Mouse (Mus musculus) embryonic facial prominence, embryonic 10.5 days (tissue): ENCODE measurements around the gene Eif3c. TPM values are rescaled to one million over a fixed set of nuclear protein-coding genes. Genes with fewer than 3 reads are reported as not detected.

Experiments
- DNase-seq: peaks from one replicate; pipeline ENCODE4 v3.0.0-alpha.2; 2017; ENCODE audit warnings: low spot score
- H3K27ac ChIP-seq: fragments of 300-500 bp; sonication (generic); replicated peaks from 2 replicates; pipeline ENCODE4 v1.5.1; 2016; ENCODE audit warnings: mild to moderate bottlenecking
- H3K27me3 ChIP-seq: fragments of 300-500 bp; sonication (generic); replicated peaks from 2 replicates; pipeline ENCODE4 v1.6.1; 2016; ENCODE audit warnings: low read depth, mild to moderate bottlenecking; ENCODE audit not compliant: poor library complexity, severe bottlenecking
- H3K36me3 ChIP-seq: fragments of 300-500 bp; sonication (generic); replicated peaks from 2 replicates; pipeline ENCODE4 v1.6.1; 2016; ENCODE audit warnings: mild to moderate bottlenecking, moderate library complexity
- H3K4me1 ChIP-seq: fragments of 300-500 bp; sonication (generic); 2 replicates; pipeline ENCODE4 v1.6.1; 2016
- H3K4me3 ChIP-seq: fragments of 300-500 bp; sonication (generic); 2 replicates; pipeline ENCODE4 v1.5.1; 2016; ENCODE audit warnings: mild to moderate bottlenecking, moderate library complexity
- H3K9me3 ChIP-seq: fragments of 300-500 bp; sonication (generic); 2 replicates; pipeline ENCODE4 v1.6.1; 2016; ENCODE audit warnings: mild to moderate bottlenecking
- WGBS: fragments of 180-500 bp; shearing (Covaris S2); methylation state at CpG from one replicate; pipeline ENCODE4 v1.1.7; 2016; 5-methylcytosine and 5-hydroxymethylcytosine counted together
- polyA plus RNA-seq: library from polyadenylated mRNA; unstranded; fragments of >200 nt; fragmentation: Nextera tagmentation; extraction: Ambion mirVana; gene quantifications from 2 replicates; pipeline ENCODE4 v1.2.1, GENCODE M21; 2016

Gene Eif3c
- polyA plus RNA-seq, 1 experiment from 2014 or later = 224 TPM

GRCm38 (mm10) chr7:126586839-126587238, 20.6 kb upstream of the Eif3c start:
- Histone ChIP-seq H3K4me3 (no peak overlapping the region), H3K27me3 (peaks cover 45% of the 10 kb centered on the region), H3K36me3 (no peaks in the 10 kb centered on the region), H3K9me3 (no peaks in the 10 kb centered on the region), H3K27ac (no peak overlapping the region), H3K4me1 (peaks cover 35% of the 10 kb centered on the region)
- DNase-seq = no peak
- WGBS = 66% methylated on average over 8 of the region's 8 CpGs

- peaks cover 45% of the 10 kb centered on the region for H3K27me3 ChIP-seq
- H3K9me3 ChIP-seq = no peaks in the 10 kb centered on the region
- H3K4me3 ChIP-seq = no peak within 1 kb of the TSS
- no peak for DNase-seq
- WGBS = 76% methylated on average over 6 of the region's 6 CpGs
- H3K4me1 ChIP-seq = peaks cover 36% of the 10 kb centered on the region
- H3K36me3 ChIP-seq = no peaks in the 10 kb centered on the region
- no peak within 1 kb of the TSS for H3K27ac ChIP-seq
Measured at GRCm38 (mm10) chr7:126585717-126586116, 19.5 kb upstream of the Eif3c start, which contains the start of gene Cln3. Cln3 (minus strand) TSS chr7:126585817.

DNA sequence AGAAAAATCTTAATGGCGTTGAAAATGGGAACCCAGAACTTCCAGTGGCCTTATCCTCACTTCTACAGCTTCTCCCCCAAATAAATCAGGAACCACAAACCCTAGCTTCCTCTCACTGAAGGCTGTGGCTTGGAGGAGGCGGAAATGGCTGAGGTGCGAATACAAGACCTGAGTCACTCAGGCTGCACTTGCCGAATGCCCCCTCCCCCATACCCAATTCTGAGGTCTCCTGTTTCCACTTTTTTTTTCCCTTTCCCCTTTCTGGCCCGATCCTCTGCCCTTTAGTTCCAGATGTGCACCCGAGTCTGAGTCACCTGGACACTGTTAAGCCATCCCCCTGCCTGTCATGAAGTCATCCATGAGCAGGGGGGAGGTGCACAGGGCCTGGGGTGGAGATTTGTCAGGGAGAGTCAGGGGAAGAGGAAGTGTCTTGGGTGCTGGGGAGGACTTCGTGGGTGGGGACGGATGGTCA, 18.3 kb upstream of the Eif3c start, which contains the start of gene Apobr:
Gene Apobr, plus strand, starts transcription at position 437 of the 472 bp plus-strand sequence.
- Histone ChIP-seq H3K4me1 (peaks cover 36% of the 10 kb centered on the region), H3K36me3 (no peaks in the 10 kb centered on the region), H3K27ac (peak within 1 kb of the TSS; percentile 91), H3K27me3 (peaks cover 45% of the 10 kb centered on the region), H3K9me3 (no peaks in the 10 kb centered on the region), H3K4me3 (peak within 1 kb of the TSS; percentile 69)
- 75% methylated on average over 8 of the region's 8 CpGs for WGBS
- DNase-seq = no peak

DNA sequence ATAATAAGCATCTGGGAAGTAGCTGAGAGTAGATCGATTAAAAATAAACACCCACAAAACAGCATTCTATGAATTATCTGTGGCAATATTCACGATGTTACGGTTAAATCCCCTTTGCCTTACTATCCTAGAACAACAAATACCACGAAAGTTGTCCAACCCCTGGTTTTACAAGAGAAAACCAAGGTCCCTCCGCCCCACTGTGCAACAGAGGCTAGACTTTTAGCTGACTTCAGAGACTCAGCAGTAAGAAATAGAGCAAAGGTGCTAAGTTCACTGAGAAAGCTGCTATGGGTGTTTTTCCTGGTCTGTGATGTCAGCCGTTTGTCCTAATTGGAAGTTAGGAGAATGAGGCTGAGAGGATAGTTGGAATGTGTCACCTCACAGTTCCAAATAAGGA, 17.6 kb upstream of the Eif3c start:
- DNase-seq = no peak
- 67% methylated on average over 6 of the region's 6 CpGs for WGBS
- peak overlapping the region; percentile 91 for H3K27ac ChIP-seq

DNA sequence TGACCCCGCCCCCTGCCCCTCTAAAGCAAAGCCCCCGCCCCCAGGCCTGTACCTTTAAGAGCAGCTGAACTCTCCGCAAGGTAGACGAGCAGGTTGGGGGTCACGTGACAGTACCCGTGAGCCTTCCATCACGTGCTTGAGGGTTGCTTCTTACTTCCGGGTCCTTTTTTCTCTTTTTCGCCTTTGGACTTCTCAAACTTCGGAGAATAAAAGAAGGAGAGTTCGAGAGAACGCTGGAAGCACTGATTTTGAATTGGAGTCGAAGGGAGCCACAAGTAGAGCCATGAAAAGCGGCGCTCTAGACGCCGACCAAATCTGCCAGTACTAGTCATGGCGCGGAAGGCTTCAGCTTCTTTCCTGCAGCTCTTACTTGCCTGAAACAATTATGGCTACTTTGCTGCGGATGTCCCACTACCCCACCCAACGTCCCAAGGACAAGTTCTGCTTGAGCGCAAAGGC, 17.1 kb upstream of the Eif3c start:
- H3K4me3 ChIP-seq = peak overlapping the region; percentile 69
- H3K36me3 ChIP-seq = peaks cover 8% of the 10 kb centered on the region; the same call in 1 of the 2 replicates
- H3K4me1 ChIP-seq = peaks cover 36% of the 10 kb centered on the region
- peak overlapping the region; percentile 91 for H3K27ac ChIP-seq
- 1% methylated on average over 22 of the region's 22 CpGs for WGBS
- peak; percentile 91 for DNase-seq
- peaks cover 40% of the 10 kb centered on the region for H3K27me3 ChIP-seq
- no peaks in the 10 kb centered on the region for H3K9me3 ChIP-seq

More for the DNA sequence above, 17.6 kb upstream of the Eif3c start:
- Histone ChIP-seq H3K4me1 (peaks cover 38% of the 10 kb centered on the region), H3K4me3 (peak overlapping the region; percentile 69), H3K27me3 (peaks cover 44% of the 10 kb centered on the region), H3K9me3 (no peaks in the 10 kb centered on the region), H3K36me3 (peaks cover 4% of the 10 kb centered on the region; the same call in 1 of the 2 replicates)

- peak overlapping the region; percentile 69 for H3K4me3 ChIP-seq
- 2% methylated on average over 20 of the region's 20 CpGs for WGBS
- H3K27ac ChIP-seq = peak overlapping the region; percentile 91
Measured at GRCm38 (mm10) chr7:126582759-126583158, 16.5 kb upstream of the Eif3c start.

GRCm38 (mm10) chr7:126581661-126582060, 15.4 kb upstream of the Eif3c start:
- Histone ChIP-seq H3K27ac (no peak overlapping the region), H3K27me3 (peaks cover 24% of the 10 kb centered on the region), H3K4me1 (peaks cover 21% of the 10 kb centered on the region), H3K9me3 (no peaks in the 10 kb centered on the region), H3K4me3 (no peak overlapping the region), H3K36me3 (peaks cover 19% of the 10 kb centered on the region; the same call in 1 of the 2 replicates)
- 92% methylated on average over 6 of the region's 6 CpGs for WGBS
- no peak for DNase-seq

More at GRCm38 (mm10) chr7:126582759-126583158, 16.5 kb upstream of the Eif3c start:
- H3K4me1 ChIP-seq = peaks cover 31% of the 10 kb centered on the region
- H3K36me3 ChIP-seq = peaks cover 11% of the 10 kb centered on the region; the same call in 1 of the 2 replicates
- DNase-seq = peak; percentile 67
- peaks cover 35% of the 10 kb centered on the region for H3K27me3 ChIP-seq
- H3K9me3 ChIP-seq = no peaks in the 10 kb centered on the region

- Histone ChIP-seq H3K36me3 (peaks cover 30% of the 10 kb centered on the region), H3K4me3 (no peak overlapping the region), H3K9me3 (no peaks in the 10 kb centered on the region), H3K27me3 (no peaks in the 10 kb centered on the region), H3K27ac (no peak overlapping the region), H3K4me1 (peaks cover 20% of the 10 kb centered on the region)
- DNase-seq = peak; percentile 57
- 53% methylated on average over 8 of the region's 8 CpGs for WGBS
Measured at GRCm38 (mm10) chr7:126579172-126579571, 13.0 kb upstream of the Eif3c start.

GRCm38 (mm10) chr7:126576946-126577345, 10.7 kb upstream of the Eif3c start:
- Histone ChIP-seq H3K4me1 (peaks cover 4% of the 10 kb centered on the region; the same call in 1 of the 2 replicates), H3K4me3 (no peak overlapping the region), H3K27me3 (no peaks in the 10 kb centered on the region), H3K9me3 (no peaks in the 10 kb centered on the region), H3K36me3 (peaks cover 48% of the 10 kb centered on the region), H3K27ac (no peak overlapping the region)
- 51% methylated on average over 8 of the region's 8 CpGs for WGBS
- peak; percentile 69 for DNase-seq

DNA sequence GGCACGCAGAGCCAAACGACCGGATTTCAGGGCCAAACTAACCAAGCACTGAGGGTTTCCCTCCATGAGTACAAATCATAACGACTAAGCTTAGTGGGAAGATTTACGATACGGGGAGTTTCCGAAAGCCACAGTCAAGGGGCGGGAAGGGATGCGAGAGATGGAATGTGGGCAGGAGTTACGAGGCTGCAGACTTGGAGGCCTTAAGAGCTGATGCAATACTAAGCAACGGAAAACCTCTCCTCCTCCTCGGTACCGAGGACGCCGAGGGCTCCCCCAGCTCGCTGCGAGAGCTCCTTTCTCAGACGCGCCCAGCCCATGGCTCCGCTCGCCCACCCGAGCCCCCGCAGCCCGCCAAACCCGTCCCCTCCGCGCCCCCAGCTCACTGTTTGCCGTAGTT, 518 bp downstream of the Eif3c start:
- Histone ChIP-seq H3K27ac (peak overlapping the region; percentile 85), H3K27me3 (no peaks in the 10 kb centered on the region), H3K4me1 (peaks cover 9% of the 10 kb centered on the region), H3K4me3 (peak overlapping the region; percentile 83), H3K36me3 (peaks cover 42% of the 10 kb centered on the region), H3K9me3 (no peaks in the 10 kb centered on the region)
- under 1% methylated on average over 28 of the region's 28 CpGs for WGBS
- DNase-seq = no peak

DNA sequence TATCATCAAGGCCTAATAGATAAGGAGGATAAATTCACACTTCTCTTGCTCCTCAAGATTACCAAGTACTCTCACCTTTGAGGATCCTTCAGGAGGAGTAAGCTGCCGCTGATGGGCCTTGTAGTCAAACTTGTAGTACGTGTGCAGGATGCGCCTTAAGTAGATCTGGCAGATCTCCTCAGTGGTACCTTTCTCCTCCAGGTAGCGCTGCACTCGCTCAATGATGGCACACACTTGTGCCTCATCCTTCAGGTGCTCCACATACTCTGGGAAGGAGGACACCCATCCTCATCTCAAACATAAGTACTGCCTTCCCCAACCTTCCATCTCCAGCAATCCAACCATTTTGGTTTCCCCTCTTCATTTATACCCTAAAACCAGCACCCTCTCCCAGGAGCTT, 9.6 kb downstream of the Eif3c start:
- WGBS = 95% methylated on average over 5 of the region's 5 CpGs
- H3K9me3 ChIP-seq = no peaks in the 10 kb centered on the region
- no peaks in the 10 kb centered on the region for H3K27me3 ChIP-seq
- peaks cover 100% of the 10 kb centered on the region for H3K36me3 ChIP-seq
- H3K4me1 ChIP-seq = no peaks in the 10 kb centered on the region
- H3K27ac ChIP-seq = no peak overlapping the region
- no peak for DNase-seq
- H3K4me3 ChIP-seq = no peak overlapping the region

DNA sequence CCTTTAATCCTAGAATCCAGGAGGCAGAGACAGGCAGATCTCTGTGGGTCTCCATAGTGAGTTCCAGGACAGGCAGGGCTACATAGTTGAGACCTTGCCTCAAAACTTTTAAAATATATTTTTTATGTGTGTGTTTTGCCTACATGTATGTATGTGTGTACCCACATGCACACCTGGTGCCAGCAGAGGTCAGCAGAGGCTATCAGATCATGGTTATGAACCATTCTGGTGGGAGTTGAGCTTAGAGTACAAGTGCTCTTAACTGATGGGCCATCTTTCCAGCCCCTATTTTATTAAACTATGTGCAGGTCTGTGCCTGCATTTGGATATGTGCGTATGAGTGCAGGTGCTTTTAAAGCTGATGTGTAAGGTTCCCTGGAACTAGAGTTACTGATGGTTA, 11.4 kb downstream of the Eif3c start:
- WGBS = 92% methylated on average over 1 of the region's 1 CpGs
- Histone ChIP-seq H3K4me1 (no peaks in the 10 kb centered on the region), H3K4me3 (no peak overlapping the region), H3K36me3 (peaks cover 100% of the 10 kb centered on the region), H3K27ac (no peak overlapping the region), H3K9me3 (no peaks in the 10 kb centered on the region), H3K27me3 (no peaks in the 10 kb centered on the region)
- DNase-seq = no peak

DNA sequence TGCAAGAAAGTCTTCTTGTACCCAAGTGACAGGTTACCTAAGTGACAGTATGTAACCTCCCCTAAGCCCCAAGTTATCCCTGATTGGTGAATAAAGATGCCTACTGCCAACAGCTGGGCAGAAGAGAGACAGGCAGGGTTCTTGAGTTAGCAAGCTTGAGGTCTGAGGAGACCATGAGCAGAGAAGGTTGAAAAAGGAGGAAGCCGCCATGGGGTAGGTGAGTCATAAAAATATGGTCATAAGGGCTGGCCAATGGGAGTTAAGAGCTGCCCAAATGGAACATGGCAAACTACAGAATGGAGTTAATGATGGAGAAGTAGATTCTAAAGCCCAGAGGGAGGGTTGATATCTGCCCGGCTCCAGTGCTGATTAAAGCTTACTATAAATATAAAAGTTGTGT, 20.6 kb downstream of the Eif3c start:
- Histone ChIP-seq H3K4me3 (no peak overlapping the region), H3K27ac (no peak overlapping the region), H3K27me3 (no peaks in the 10 kb centered on the region), H3K4me1 (no peaks in the 10 kb centered on the region), H3K9me3 (no peaks in the 10 kb centered on the region), H3K36me3 (peaks cover 70% of the 10 kb centered on the region)
- WGBS = 97% methylated on average over 2 of the region's 2 CpGs
- DNase-seq = no peak
